Mouse (Mus musculus) kidney, embryonic 15.5 days (tissue): ENCODE results near the gene Mrps23. TPM values are rescaled to one million over a fixed set of nuclear protein-coding genes. Genes with fewer than 3 reads are reported as not detected.

Experiments used
- ATAC-seq: fragments of 200-750 bp; cut with Nextera tagmentation; replicated peaks from 2 replicates; pipeline ENCODE4 v1.8.0; 2017; ENCODE audit warnings: moderate TSS enrichment; ENCODE audit not compliant: low FRiP score
- H3K27ac ChIP-seq: fragments of 300-500 bp; sonication (generic); 2 replicates; pipeline ENCODE4 v1.5.1; 2015; ENCODE audit warnings: mild to moderate bottlenecking, inconsistent platforms
- H3K27me3 ChIP-seq: fragments of 300-500 bp; sonication (generic); 2 replicates; pipeline ENCODE4 v1.6.1; 2015; ENCODE audit warnings: inconsistent platforms
- H3K36me3 ChIP-seq: fragments of 300-500 bp; sonication (generic); 2 replicates; pipeline ENCODE4 v1.6.1; 2015; ENCODE audit warnings: inconsistent platforms
- H3K4me1 ChIP-seq: fragments of 300-500 bp; sonication (generic); 2 replicates; pipeline ENCODE4 v1.6.1; 2015; ENCODE audit warnings: inconsistent platforms
- H3K4me2 ChIP-seq: fragments of 300-500 bp; sonication (generic); 2 replicates; pipeline ENCODE4 v1.6.1; 2015; ENCODE audit warnings: moderate library complexity, mild to moderate bottlenecking, inconsistent platforms
- H3K4me3 ChIP-seq: fragments of 300-500 bp; sonication (generic); replicated peaks from 2 replicates; pipeline ENCODE4 v1.5.1; 2015; ENCODE audit warnings: mild to moderate bottlenecking, inconsistent platforms
- H3K9ac ChIP-seq: fragments of 300-500 bp; sonication (generic); 2 replicates; pipeline ENCODE4 v1.6.1; 2015; ENCODE audit warnings: mild to moderate bottlenecking, inconsistent platforms
- H3K9me3 ChIP-seq: fragments of 300-500 bp; sonication (generic); replicated peaks from 2 replicates; pipeline ENCODE4 v1.6.1; 2016; ENCODE audit warnings: inconsistent platforms
- WGBS: fragments of 180-500 bp; shearing (Covaris S2); methylation state at CpG from one replicate; pipeline ENCODE4 v1.1.7; 2015; ENCODE audit warnings: mixed read lengths; 5-methylcytosine and 5-hydroxymethylcytosine counted together
- polyA plus RNA-seq: library from polyadenylated mRNA; unstranded; fragments of >200 nt; fragmentation: Nextera tagmentation; extraction: Ambion mirVana; gene quantifications from 2 replicates; pipeline ENCODE4 v1.2.1, GENCODE M21; 2015

Gene Mrps23
- polyA plus RNA-seq, 1 experiment from 2014 or later = 57.5 TPM

DNA sequence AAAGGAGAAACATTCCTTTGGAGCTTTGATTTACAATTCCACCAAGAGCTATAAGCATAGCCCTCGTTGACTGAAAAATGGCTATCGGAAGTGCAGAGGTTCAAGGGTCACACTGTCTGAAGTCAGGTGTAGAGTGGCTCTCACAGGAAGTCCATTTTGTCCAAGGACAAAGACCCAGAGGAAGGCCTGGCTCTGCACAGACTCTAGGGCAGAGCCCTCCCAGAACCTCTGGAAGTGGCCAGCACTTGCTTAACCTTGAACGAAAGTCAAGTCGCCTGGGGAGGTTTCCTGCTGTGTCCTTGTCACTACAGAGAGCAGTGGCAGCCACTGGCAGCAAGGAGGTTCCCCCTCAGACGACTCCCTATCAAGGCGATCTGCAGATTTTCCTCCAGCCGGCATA, 56.3 kb downstream of the Mrps23 start:
- H3K36me3 ChIP-seq = no peaks in the 10 kb centered on the region
- H3K9me3 ChIP-seq = peaks cover 4% of the 10 kb centered on the region; the same call in 1 of the 2 replicates
- H3K27me3 ChIP-seq = 0 out of 2 replicates have a peak, but pooled peaks cover 6% of the 10 kb centered on the region
- H3K9ac ChIP-seq = no peak overlapping the region
- no peak overlapping the region for H3K4me3 ChIP-seq
- H3K4me1 ChIP-seq = peaks cover 12% of the 10 kb centered on the region
- H3K27ac ChIP-seq = no peak overlapping the region
- 34% methylated on average over 7 of the region's 7 CpGs for WGBS
- no peak overlapping the region for H3K4me2 ChIP-seq
- no peak for ATAC-seq

Other genes with a start within 250 kb of the Mrps23 start
- 22.9 and 25.0 TPM in 2 replicates for gene Dynll2, start 216.9 kb upstream of the Mrps23 start, polyA plus RNA-seq
- 320 and 328 TPM in 2 replicates for gene Srsf1, start 157.0 kb upstream of the Mrps23 start, polyA plus RNA-seq
- gene Vezf1, start 136.1 kb upstream of the Mrps23 start, polyA plus RNA-seq = 42.5 and 42.8 TPM in 2 replicates
- 18.8 and 23.4 TPM in 2 replicates for gene Cuedc1, start 106.3 kb upstream of the Mrps23 start, polyA plus RNA-seq
- 3.1 and 3.7 TPM in 2 replicates for gene Ccdc182, start 89.7 kb downstream of the Mrps23 start, polyA plus RNA-seq